ENCODE assay signal across 9 mouse cellular contexts in the genomic region with DNA sequence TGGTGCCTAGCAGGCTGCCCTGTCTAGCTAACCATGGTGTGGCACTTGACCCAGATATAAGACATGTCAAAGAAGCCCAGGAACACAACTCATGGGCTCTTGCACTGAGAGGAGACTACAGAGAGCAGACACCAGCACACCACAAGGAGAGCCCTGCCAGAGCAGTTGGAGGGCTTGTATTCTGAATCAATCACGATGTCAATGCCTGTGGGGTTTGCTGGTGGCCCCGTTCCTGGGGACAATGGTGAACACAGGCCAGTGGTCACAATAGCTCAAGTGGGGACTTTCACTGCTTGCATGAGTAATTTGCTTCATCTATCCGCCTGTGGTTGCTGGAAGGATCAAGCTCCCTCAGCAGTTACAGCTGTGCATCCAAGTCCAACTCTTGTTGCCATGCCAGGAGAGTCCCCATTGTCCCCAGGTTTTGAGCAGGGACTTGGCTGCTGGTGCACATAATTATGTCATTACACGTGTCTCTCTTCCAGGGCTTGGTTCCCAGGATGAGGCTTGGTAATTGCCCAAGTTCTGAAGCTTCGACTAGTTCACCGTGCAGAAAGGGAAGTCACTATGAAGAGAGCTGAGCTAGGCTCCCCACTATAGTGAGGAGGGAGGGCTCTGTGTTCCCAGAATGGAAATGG.
DNase-seq lines count a peak whose midpoint lies in the region; ATAC-seq lines count a peak whose summit lies in the region.
"Had no signal": no experiment of that assay in that cellular context is flagged by ENCODE, and none has a peak within 500 bp of the region (broad histone marks: within the 10 kb centered on the region; RNA-seq: fewer than 3 reads in every experiment).

No protein-coding gene starts in this region.

- no peak overlapping the region for H3K9ac ChIP-seq in hindbrain, embryonic 14.5 days
- no peak overlapping the region for H3K9ac ChIP-seq in hindbrain, embryonic 13.5 days
- no peak overlapping the region for H3K9ac ChIP-seq in embryonic facial prominence, embryonic 15.5 days

- no peaks in the 10 kb centered on the region for H3K36me3 ChIP-seq in hindbrain, embryonic 14.5 days (replicated peaks; ENCODE audit: control insufficient read depth, insufficient read depth)
- H3K36me3 ChIP-seq in hindbrain, embryonic 13.5 days, result no peaks in the 10 kb centered on the region; the same call in 1 of the 2 replicates
- H3K36me3 ChIP-seq in embryonic facial prominence, embryonic 15.5 days, result no peaks in the 10 kb centered on the region

- H3K9me3 ChIP-seq in hindbrain, embryonic 14.5 days (ENCODE audit: control insufficient read depth, low read length), result no peaks in the 10 kb centered on the region
- H3K9me3 ChIP-seq in hindbrain, embryonic 13.5 days, result no peaks in the 10 kb centered on the region
- no peaks in the 10 kb centered on the region for H3K9me3 ChIP-seq in embryonic facial prominence, embryonic 15.5 days (replicated peaks)
- H3K9me3 ChIP-seq: G1E had no signal

- DNase-seq in hindbrain, embryonic 14.5 days (ENCODE audit: low spot score), result peak; percentile 66
- DNase-seq in heart, postnatal 14 days, result peak; percentile 60 to 71
- peak; percentile 69 for DNase-seq in left cerebral cortex, postnatal 4 days
- DNase-seq in ovary, adult 18-20 months (ENCODE audit: low spot score), result no peak
- no peak for DNase-seq in retina, postnatal 1 day

- H3K27me3 ChIP-seq in hindbrain, embryonic 14.5 days (ENCODE audit: control insufficient read depth, insufficient read depth, low read length), result no peaks in the 10 kb centered on the region
- no peaks in the 10 kb centered on the region for H3K27me3 ChIP-seq in hindbrain, embryonic 13.5 days
- H3K27me3 ChIP-seq in embryonic facial prominence, embryonic 15.5 days, result no peaks in the 10 kb centered on the region

- H3K4me2 ChIP-seq in hindbrain, embryonic 14.5 days (replicated peaks), result no peak overlapping the region
- H3K4me2 ChIP-seq in hindbrain, embryonic 13.5 days, result no peak overlapping the region
- no peak overlapping the region for H3K4me2 ChIP-seq in embryonic facial prominence, embryonic 15.5 days (replicated peaks)

- no peak overlapping the region for H3K27ac ChIP-seq in hindbrain, embryonic 14.5 days
- H3K27ac ChIP-seq in hindbrain, embryonic 13.5 days, result no peak overlapping the region
- H3K27ac ChIP-seq in embryonic facial prominence, embryonic 15.5 days (replicated peaks), result no peak overlapping the region

- intact Hi-C loops in heart, postnatal 14 days (cut with DNase I), result no loop called here
- intact Hi-C loops in left cerebral cortex, postnatal 4 days (cut with DNase I), result no loop called here

- 50% methylated on average over 6 of the region's 6 CpGs for whole genome bisulfite sequencing in hindbrain, embryonic 14.5 days
- WGBS in hindbrain, embryonic 13.5 days, result 58% methylated on average over 6 of the region's 6 CpGs
- WGBS in embryonic facial prominence, embryonic 15.5 days, result 75% methylated on average over 6 of the region's 6 CpGs

- ATAC-seq in hindbrain, embryonic 14.5 days (ENCODE audit: low FRiP score), result peak; percentile 80
- no peak; the same call in 1 of the 2 replicates for ATAC-seq in hindbrain, embryonic 13.5 days (ENCODE audit: low FRiP score)
- peak; percentile 75 for ATAC-seq in embryonic facial prominence, embryonic 15.5 days (ENCODE audit: insufficient number of reproducible peaks, low FRiP score, low TSS enrichment, low read depth)
- no peak for ATAC-seq in erythroblast, adult 5-6 weeks (replicated peaks; ENCODE audit: low FRiP score, poor library complexity, severe bottlenecking)

- H3K4me1 ChIP-seq in hindbrain, embryonic 14.5 days (replicated peaks; ENCODE audit: control insufficient read depth, insufficient read depth, low read length), result no peaks in the 10 kb centered on the region
- no peaks in the 10 kb centered on the region for H3K4me1 ChIP-seq in hindbrain, embryonic 13.5 days (replicated peaks)
- no peaks in the 10 kb centered on the region for H3K4me1 ChIP-seq in embryonic facial prominence, embryonic 15.5 days

- H3K4me3 ChIP-seq in hindbrain, embryonic 14.5 days (replicated peaks; ENCODE audit: low read length), result no peak overlapping the region
- H3K4me3 ChIP-seq in hindbrain, embryonic 13.5 days, result no peak overlapping the region
- H3K4me3 ChIP-seq in embryonic facial prominence, embryonic 15.5 days (replicated peaks), result no peak overlapping the region

Comparison
In these comparisons a context has a peak if more than half of its experiments do, and no peak if none do; other contexts are left out.
1. ATAC-seq: peak in hindbrain, embryonic 14.5 days (single experiment) and embryonic facial prominence, embryonic 15.5 days (single experiment); none in hindbrain, embryonic 13.5 days (single experiment) and erythroblast, adult 5-6 weeks (single experiment).
2. DNase-seq: peak in hindbrain, embryonic 14.5 days (single experiment), heart, postnatal 14 days (2 of 2) and left cerebral cortex, postnatal 4 days (single experiment); none in ovary, adult 18-20 months (single experiment) and retina, postnatal 1 day (single experiment).